Mouse (Mus musculus) activated CD4-positive, CD25-positive, alpha-beta regulatory T cell, adult 9 weeks (primary cell): ENCODE measurements around the gene Mob1b. TPM values are rescaled to one million over a fixed set of nuclear protein-coding genes. Genes with fewer than 3 reads are reported as not detected.

Source experiments
- polyA plus RNA-seq: library from polyadenylated mRNA; unstranded; fragments of 100-300 nt; shearing (Covaris generic); gene quantifications from one replicate; pipeline ENCODE4 v1.2.1, GENCODE M21; 2017

Mob1b gene
- polyA plus RNA-seq, result 10.8 TPM

DNA sequence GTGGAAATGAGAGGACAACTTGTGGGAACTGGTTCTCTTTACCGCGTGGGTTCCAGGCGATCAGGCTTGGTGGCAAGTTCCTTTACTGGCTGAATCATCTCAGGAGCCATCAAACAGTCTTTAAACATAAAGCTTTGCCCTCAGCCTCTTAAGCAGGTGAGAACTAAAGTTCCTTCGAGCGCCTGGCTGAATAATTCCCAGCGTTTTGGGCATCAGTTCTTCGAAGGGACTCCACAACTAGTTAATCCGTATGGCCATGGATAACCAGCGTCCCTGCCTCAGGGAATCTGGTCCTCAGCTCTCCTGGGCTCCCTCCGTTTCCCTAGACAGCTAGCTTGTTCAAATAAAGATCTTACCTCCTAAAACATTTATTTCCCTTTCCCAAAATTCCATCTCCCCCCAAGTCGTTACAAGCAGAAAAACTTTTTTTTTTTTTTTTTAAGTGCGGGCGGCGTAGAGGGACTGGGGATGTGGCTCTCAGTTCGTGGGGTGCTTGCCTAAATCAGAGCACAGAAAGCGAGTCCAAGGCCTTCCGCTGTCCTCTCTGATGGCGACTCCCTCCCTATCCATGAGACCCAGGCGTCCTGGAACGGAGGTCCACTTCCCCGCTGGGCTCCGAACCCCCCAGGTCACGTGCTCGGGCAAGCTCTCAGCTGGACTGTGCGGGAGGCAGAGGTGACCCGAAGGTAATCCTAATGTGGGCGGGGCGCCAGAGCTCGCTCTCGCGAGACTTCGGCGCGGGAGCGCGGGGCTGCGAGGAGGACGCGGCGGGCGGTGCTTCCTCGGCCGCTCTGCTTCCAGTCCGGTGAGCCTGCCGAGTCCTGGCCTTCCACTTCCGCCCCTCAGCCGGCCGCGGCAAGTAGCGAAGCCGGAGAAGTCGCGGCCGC, at the start of gene Mob1b:
TSS of gene Mob1b (plus strand) at position 740 of the 887 bp plus-strand sequence.

DNA sequence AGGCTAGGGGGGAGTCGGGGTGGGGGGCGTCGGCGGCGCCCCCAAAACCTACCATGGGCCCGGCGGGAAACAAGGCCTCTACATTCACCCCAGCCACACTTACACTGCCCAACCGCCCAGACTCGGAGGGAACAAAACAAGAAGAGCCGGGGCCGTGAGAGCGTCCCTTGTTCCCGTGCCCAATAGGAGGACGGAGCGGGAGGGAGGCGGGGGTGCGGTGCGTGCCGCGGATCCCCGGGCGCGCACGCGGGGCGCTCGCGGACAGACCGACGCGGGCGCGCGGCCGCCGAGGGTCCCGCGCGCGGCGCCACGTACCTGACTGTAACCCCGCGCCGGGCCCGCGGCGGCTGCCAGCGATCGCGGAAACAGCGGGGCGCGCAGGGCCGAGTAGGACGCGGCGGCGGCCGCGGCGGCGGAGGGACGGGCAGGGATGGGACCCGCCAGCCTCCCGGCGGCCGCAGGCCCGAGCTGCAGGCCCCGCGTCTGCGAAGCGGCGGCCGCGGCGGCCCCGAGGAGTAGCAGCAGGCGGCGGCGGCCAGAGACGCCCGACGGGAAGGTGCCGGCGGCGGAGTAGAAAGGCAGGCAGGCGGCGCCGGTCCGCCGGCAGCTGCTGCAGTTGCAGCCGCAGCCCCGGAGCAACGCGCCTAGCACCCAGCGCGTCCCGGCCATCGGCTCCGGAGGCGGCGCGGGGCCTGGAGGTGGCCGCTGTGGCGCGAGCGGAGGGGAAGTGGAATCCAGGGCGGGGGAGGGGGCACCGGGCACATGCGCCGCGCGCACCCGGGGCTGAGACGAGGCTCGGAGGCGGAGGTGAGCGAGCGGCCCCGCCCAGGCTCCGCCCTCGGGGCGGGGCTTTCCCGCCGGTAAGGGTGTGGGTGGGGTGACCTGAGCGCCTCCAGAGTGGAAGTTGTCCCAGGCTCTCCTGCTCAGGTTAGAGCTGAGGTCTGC, 44.9 kb upstream of the Mob1b start, which contains the start of gene Grsf1:
TSS of gene Grsf1 (minus strand) at position 729 of the 945 bp plus-strand sequence.

DNA sequence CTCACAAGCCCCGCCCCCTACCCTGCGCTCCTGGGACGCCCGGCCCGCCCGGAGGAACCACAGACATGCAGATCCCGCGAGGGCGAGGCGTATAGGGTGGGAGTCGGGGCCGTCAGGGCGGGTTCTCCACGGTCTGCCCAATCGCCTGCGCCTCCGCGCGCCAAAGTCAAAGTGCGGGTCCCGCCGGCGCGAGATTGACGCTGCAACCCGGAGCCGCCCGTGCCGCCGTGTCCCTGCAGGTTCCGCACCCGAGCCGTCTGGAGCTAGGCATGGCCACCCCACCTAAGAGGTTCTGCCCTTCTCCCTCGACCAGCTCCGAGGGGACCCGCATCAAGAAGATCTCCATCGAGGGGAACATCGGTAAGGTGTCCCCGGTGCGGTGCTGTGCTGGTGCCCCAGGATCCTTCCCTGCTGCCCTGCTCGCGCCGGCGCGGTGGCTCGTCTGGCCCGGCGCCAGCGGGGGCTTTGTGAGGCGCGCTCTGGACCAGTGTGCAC, 44.4 kb downstream of the Mob1b start, which contains the start of gene Dck:
TSS of gene Dck (plus strand) at position 10 of the 495 bp plus-strand sequence.

Other genes starting within 250 kb of the Mob1b start
- not detected for gene Enam, start 232.9 kb upstream of the Mob1b start, polyA plus RNA-seq
- gene Jchain, start 193.0 kb upstream of the Mob1b start, polyA plus RNA-seq, result 5.6 TPM
- gene Utp3, start 166.4 kb upstream of the Mob1b start, polyA plus RNA-seq, result 110 TPM
- gene Rufy3, start 155.8 kb upstream of the Mob1b start, polyA plus RNA-seq, result 1.9 TPM
- 3.5 TPM for gene Grsf1, start 44.7 kb upstream of the Mob1b start, polyA plus RNA-seq
- 94.8 TPM for gene Dck, start 44.1 kb downstream of the Mob1b start, polyA plus RNA-seq
- not detected for gene Slc4a4, start 166.0 kb downstream of the Mob1b start, polyA plus RNA-seq